Mouse (Mus musculus) retina, postnatal 7 days (tissue): ENCODE data around the gene Abcc3.
A peak's percentile ranks its signal among the peaks of the same experiment; 100 is the strongest.
"Not testable (repeated sequence)": the region's sequence is repeated elsewhere in the genome, so short reads cannot be mapped to it uniquely, and the experiment has no call there.

Source experiments
- DNase-seq: peaks from one replicate; pipeline ENCODE4 v3.0.0-alpha.2; 2012; ENCODE audit warnings: low read depth, low spot score

The Abcc3 gene

GRCm38 (mm10) chr11:94402731-94403130 lies 9.9 kb upstream of the Abcc3 start:
- no peak for DNase-seq

- not testable (repeated sequence) for DNase-seq
Observed at GRCm38 (mm10) chr11:94402029-94402428, 9.2 kb upstream of the Abcc3 start.

GRCm38 (mm10) chr11:94400996-94401395 lies 8.2 kb upstream of the Abcc3 start:
- no peak for DNase-seq

- no peak for DNase-seq
Observed at GRCm38 (mm10) chr11:94394107-94394506, 1.3 kb upstream of the Abcc3 start.

GRCm38 (mm10) chr11:94393490-94393889 lies 693 bp upstream of the Abcc3 start:
- not testable (repeated sequence) for DNase-seq

GRCm38 (mm10) chr11:94391661-94392060 lies 1.1 kb downstream of the Abcc3 start:
- no peak for DNase-seq

GRCm38 (mm10) chr11:94390825-94391224 lies 2.0 kb downstream of the Abcc3 start:
- no peak for DNase-seq

GRCm38 (mm10) chr11:94389724-94390396 lies 2.9 kb downstream of the Abcc3 start:
- no peak for DNase-seq

- no peak for DNase-seq
Observed at GRCm38 (mm10) chr11:94389021-94389420, 3.8 kb downstream of the Abcc3 start.

- DNase-seq: no peak
Observed at GRCm38 (mm10) chr11:94387756-94388155, 5.0 kb downstream of the Abcc3 start.

- DNase-seq: peak; percentile 16
Observed at GRCm38 (mm10) chr11:94385977-94386771, 6.6 kb downstream of the Abcc3 start.

- DNase-seq: no peak
Observed at GRCm38 (mm10) chr11:94379736-94380135, 13.1 kb downstream of the Abcc3 start.

GRCm38 (mm10) chr11:94379061-94379460 lies 13.7 kb downstream of the Abcc3 start:
- no peak for DNase-seq

- no peak for DNase-seq
Observed at GRCm38 (mm10) chr11:94374276-94374948, 18.4 kb downstream of the Abcc3 start.

- no peak for DNase-seq
Observed at GRCm38 (mm10) chr11:94370809-94371208, 22.0 kb downstream of the Abcc3 start.

GRCm38 (mm10) chr11:94369981-94370380 lies 22.8 kb downstream of the Abcc3 start:
- DNase-seq: no peak

GRCm38 (mm10) chr11:94365340-94365739 lies 27.5 kb downstream of the Abcc3 start:
- DNase-seq: no peak

- DNase-seq: no peak
Observed at GRCm38 (mm10) chr11:94363690-94364089, 29.1 kb downstream of the Abcc3 start.

- no peak for DNase-seq
Observed at GRCm38 (mm10) chr11:94362101-94362500, 30.7 kb downstream of the Abcc3 start.

GRCm38 (mm10) chr11:94361166-94361870 lies 31.5 kb downstream of the Abcc3 start:
- DNase-seq: no peak

- no peak for DNase-seq
Observed at GRCm38 (mm10) chr11:94359168-94359567, 33.6 kb downstream of the Abcc3 start.
